Mouse (Mus musculus): Measurements from ENCODE around the gene Sco1. TPM values are rescaled to one million over a fixed set of nuclear protein-coding genes. Genes with fewer than 3 reads are reported as not detected.
A peak's percentile ranks its signal among the peaks of the same experiment; 100 is the strongest.
"Not testable (repeated sequence)": the region's sequence is repeated elsewhere in the genome, so short reads cannot be mapped to it uniquely, and the experiment has no call there.

The Sco1 gene
- polyA plus RNA-seq, 1 experiment: 5.8 TPM

DNA sequence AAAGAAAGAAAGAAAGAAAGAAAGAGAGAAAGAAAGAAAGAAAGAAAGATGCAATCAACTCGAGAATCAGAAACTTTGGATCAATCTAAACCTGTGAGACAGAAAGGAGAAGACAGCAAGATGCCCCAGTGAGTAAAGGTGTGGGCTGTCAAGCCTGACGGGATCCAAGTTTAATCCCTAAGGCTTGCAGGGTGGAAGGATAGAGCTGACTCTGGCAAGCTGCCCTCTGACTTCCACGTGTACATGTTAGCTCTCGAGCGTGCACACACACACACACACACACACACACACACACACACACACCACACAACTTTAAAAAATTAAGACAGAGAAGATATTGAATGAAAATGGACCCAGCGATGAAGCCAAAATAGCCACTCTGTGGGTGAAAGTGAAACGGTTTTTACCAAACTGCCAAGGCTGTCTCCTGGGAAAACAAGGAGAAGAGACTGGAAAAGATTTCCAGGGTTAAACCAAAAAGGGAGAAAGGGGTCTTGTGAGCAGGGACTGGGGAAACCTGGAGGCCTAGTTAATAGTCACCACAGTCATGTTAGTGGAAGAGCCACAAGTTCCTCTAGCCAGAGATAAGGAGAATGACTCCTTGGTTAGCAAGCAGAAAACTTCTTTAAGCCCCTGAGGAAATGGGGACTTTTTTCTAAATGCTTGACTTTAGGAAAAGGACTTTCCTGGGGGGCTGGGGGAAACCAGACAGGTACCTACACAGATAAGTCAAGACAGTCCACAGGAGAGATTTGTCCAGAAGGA lies 32.6 kb upstream of the Sco1 start:
- TF ChIP-seq POLR2A (IDR thresholded peaks at IDR 0.05; ENCODE audit: low read depth, low read length): no peak
- TF ChIP-seq CTCF (conservative IDR thresholded peaks at IDR 0.05; ENCODE audit: insufficient read depth, insufficient read length, low read depth, low read length): no peak
- Histone ChIP-seq H3K27ac (ENCODE audit: insufficient read depth, low read depth, low read length) (no peak overlapping the region), H3K4me3 (ENCODE audit: insufficient read depth, low read depth, low read length) (no peak overlapping the region), H3K4me1 (ENCODE audit: control insufficient read depth, insufficient read depth, low read length) (no peaks in the 10 kb centered on the region), H3K27me3 (replicated peaks; ENCODE audit: control insufficient read depth, insufficient read depth, low read length) (no peaks in the 10 kb centered on the region), H3K36me3 (ENCODE audit: control insufficient read depth, insufficient read depth, low read length) (no peaks in the 10 kb centered on the region)
- peak; percentile 69 for DNase-seq
- 48% methylated on average over 7 of the region's 7 CpGs for WGBS

DNA sequence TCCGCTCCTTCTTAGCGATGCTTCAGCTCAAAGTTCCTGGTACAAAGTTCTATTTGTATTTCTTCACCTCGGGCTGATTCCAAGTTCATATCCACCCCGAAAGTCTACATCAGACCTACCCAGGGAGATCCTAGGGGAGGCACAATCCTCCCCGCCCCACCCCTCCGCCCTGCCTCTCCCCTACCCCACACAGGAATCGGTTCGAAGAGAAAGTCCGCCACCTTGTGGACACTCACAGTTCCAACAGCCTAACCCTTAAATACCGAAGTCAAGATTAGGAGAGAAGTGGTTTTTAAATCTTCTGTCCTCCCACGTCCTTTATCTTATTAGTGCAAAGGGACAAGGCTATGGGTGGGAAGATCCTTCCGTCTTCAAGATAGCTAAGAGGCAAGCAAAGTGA lies 31.5 kb upstream of the Sco1 start:
- Histone ChIP-seq H3K4me1 (ENCODE audit: control insufficient read depth, insufficient read depth, low read length) (no peaks in the 10 kb centered on the region; the same call in 1 of the 2 replicates), H3K4me3 (ENCODE audit: insufficient read depth, low read depth, low read length) (no peak overlapping the region), H3K36me3 (ENCODE audit: control insufficient read depth, insufficient read depth, low read length) (no peaks in the 10 kb centered on the region), H3K27me3 (replicated peaks; ENCODE audit: control insufficient read depth, insufficient read depth, low read length) (no peaks in the 10 kb centered on the region), H3K27ac (ENCODE audit: insufficient read depth, low read depth, low read length) (no peak overlapping the region)
- peak; percentile 70 for DNase-seq
- peak; percentile 65 for TF ChIP-seq CTCF (conservative IDR thresholded peaks at IDR 0.05; ENCODE audit: insufficient read depth, insufficient read length, low read depth, low read length)
- no peak for TF ChIP-seq POLR2A (IDR thresholded peaks at IDR 0.05; ENCODE audit: low read depth, low read length)
- 4% methylated on average over 12 of the region's 12 CpGs for WGBS

DNA sequence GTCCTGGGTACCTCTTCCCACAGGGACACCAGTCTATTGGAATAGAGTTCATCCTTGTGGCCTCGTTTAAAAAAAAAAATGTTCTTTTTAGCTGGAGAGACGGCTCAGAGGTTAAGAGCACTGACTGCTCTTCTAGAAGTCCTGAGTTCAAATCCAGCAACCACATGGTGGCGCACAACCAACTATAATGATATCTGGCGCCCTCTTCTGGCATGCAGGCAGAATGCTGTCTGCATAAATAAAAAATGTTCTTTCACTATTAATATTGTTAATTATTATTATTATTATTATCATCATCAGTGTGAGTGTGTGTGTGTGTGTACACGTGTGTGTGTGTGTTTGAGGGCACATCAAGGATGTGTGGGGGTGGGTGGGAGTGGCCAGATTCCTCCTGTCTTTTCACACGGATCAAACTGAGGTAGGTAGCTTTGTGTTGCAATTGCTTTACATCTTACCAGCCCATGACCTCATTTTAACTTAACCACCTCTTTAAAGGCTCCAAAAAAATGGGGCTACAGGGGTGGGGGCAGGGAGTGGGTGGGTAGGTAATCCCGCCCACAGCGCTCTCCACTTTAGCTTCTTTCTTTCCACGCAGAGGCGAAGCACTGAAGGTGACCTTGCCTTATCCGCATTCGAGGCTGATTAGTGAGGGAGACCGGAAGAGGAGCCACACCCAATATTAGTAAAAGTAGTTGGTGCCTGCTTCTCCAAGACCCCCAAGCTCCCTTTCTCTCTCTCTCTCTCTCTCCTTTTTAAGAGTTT lies 29.9 kb upstream of the Sco1 start:
- Histone ChIP-seq H3K36me3 (ENCODE audit: control insufficient read depth, insufficient read depth, low read length) (no peaks in the 10 kb centered on the region), H3K27me3 (replicated peaks; ENCODE audit: control insufficient read depth, insufficient read depth, low read length) (no peaks in the 10 kb centered on the region), H3K27ac (ENCODE audit: insufficient read depth, low read depth, low read length) (no peak overlapping the region), H3K4me1 (ENCODE audit: control insufficient read depth, insufficient read depth, low read length) (no peaks in the 10 kb centered on the region; the same call in 1 of the 2 replicates), H3K4me3 (ENCODE audit: insufficient read depth, low read depth, low read length) (no peak overlapping the region)
- no peak for DNase-seq
- TF ChIP-seq CTCF (conservative IDR thresholded peaks at IDR 0.05; ENCODE audit: insufficient read depth, insufficient read length, low read depth, low read length): peak; percentile 51
- TF ChIP-seq POLR2A (IDR thresholded peaks at IDR 0.05; ENCODE audit: low read depth, low read length): no peak
- WGBS: 82% methylated on average over 13 of the region's 13 CpGs

DNA sequence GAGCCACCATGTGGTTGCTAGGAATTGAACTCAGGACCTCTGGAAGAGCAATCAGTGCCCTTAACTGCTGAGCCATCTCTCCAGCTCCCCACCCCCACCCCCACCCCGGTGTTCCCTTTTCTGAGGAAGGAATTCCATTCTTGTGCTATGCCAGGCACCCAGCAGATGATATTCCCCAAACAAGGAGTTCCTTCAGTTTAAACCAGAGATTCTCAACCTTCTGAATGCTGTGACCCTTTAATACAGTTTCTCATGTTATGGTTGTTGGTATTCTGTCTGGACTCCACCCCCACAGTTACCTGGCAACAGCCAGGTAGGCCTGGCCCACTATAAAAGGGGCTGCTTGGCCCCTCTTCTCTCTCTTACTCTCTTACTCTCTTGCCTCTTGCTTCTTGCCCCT lies 29.3 kb upstream of the Sco1 start:
- DNase-seq; H3K27me3 ChIP-seq (replicated peaks; ENCODE audit: control insufficient read depth, insufficient read depth, low read length); H3K27ac ChIP-seq (ENCODE audit: insufficient read depth, low read depth, low read length); H3K4me1 ChIP-seq (ENCODE audit: control insufficient read depth, insufficient read depth, low read length); H3K4me3 ChIP-seq (ENCODE audit: insufficient read depth, low read depth, low read length); H3K36me3 ChIP-seq (ENCODE audit: control insufficient read depth, insufficient read depth, low read length): not testable (repeated sequence)
- 38% methylated on average over 1 of the region's 1 CpGs for WGBS

DNA sequence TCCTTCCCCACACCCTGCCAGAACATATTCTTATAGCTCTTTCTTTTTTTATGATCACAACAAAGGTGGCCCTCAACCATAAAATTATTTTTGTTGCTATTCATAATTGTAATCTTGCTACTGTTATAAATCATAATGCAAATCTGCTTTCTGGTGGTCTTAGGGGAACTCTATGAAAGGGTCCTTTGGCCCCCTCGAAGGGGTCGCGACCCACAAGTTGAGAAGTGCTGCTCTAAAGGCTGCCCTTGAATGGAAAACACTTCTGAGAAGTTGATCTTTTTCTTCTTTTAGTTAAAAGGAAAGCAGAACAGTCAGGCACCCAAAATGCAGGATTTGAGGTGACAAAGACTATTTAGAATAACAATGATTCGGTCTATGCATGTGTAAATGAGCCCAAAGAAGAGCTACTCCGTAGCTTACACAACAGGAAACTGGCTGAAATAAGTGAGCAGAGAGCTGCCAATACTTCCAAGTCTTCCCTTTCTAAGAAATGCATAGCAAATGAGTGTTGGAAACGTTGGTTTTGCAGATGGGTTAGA lies 28.6 kb upstream of the Sco1 start:
- no peaks in the 10 kb centered on the region for H3K36me3 ChIP-seq (ENCODE audit: control insufficient read depth, insufficient read depth, low read length)

DNA sequence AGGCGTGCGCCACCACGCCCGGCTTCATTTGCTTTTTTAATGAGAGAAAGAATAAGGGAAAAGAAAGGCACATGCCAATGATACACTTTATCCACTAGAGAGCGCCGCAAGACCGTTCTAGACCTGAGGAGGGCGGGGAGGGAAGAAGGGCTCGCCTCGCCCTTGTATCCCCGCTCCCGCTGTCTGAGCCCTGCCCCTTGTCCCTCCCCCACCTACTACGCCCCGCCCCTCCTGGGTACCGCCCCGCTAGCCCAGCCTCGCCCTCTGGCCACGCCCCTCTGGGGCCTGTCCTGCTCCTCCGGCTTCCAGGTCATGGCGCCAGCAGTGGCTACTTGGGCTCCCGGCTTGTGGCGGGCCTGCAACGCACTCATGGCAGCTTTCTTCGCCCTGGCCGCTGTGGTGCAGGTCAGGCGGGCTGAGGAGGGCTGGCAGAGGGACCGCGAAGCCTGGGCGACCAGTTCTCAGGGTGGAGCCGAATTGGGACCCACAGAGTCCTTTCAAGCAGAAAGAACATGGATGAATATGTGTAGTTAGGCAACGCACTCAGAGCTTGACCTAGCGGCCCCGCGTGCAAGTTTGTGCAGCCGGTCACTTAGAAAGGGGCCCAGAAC lies 27.5 kb upstream of the Sco1 start, which contains the start of gene Tmem220:
Gene Tmem220 (plus strand): TSS at position 288 of the 611 bp plus-strand sequence.
- peak; percentile 96 for DNase-seq
- peak within 1 kb of the TSS; percentile 44; the same call in 1 of the 2 replicates for H3K27ac ChIP-seq (ENCODE audit: insufficient read depth, low read depth, low read length)
- 2% methylated on average over 35 of the region's 35 CpGs for WGBS
- H3K4me1 ChIP-seq (ENCODE audit: control insufficient read depth, insufficient read depth, low read length): no peaks in the 10 kb centered on the region; the same call in 1 of the 2 replicates
- peak within 1 kb of the TSS; percentile 65 for H3K4me3 ChIP-seq (ENCODE audit: insufficient read depth, low read depth, low read length)
- no peaks in the 10 kb centered on the region for H3K27me3 ChIP-seq (replicated peaks; ENCODE audit: control insufficient read depth, insufficient read depth, low read length)
- TF ChIP-seq POLR2A (IDR thresholded peaks at IDR 0.05; ENCODE audit: low read depth, low read length): peak; percentile 75
- TF ChIP-seq CTCF (conservative IDR thresholded peaks at IDR 0.05; ENCODE audit: insufficient read depth, insufficient read length, low read depth, low read length): peak; percentile 89
- no peaks in the 10 kb centered on the region for H3K36me3 ChIP-seq (ENCODE audit: control insufficient read depth, insufficient read depth, low read length)

More for the DNA sequence above, 28.6 kb upstream of the Sco1 start:
- TF ChIP-seq CTCF (conservative IDR thresholded peaks at IDR 0.05; ENCODE audit: insufficient read depth, insufficient read length, low read depth, low read length) (no peak), POLR2A (IDR thresholded peaks at IDR 0.05; ENCODE audit: low read depth, low read length) (no peak)
- Histone ChIP-seq H3K4me3 (ENCODE audit: insufficient read depth, low read depth, low read length) (no peak overlapping the region), H3K4me1 (ENCODE audit: control insufficient read depth, insufficient read depth, low read length) (no peaks in the 10 kb centered on the region; the same call in 1 of the 2 replicates), H3K27ac (ENCODE audit: insufficient read depth, low read depth, low read length) (no peak overlapping the region), H3K27me3 (replicated peaks; ENCODE audit: control insufficient read depth, insufficient read depth, low read length) (no peaks in the 10 kb centered on the region)
- no peak for DNase-seq
- WGBS: 61% methylated on average over 6 of the region's 6 CpGs
